Comparison of ENCODE assay signal across 8 mouse cellular contexts in genomic region chr12:59131578-59131946, GRCm38 (mm10). TPM values are rescaled to one million over a fixed set of nuclear protein-coding genes. Genes with fewer than 3 reads are reported as not detected.
DNase-seq lines count a peak whose midpoint lies in the region; ATAC-seq and TF ChIP-seq lines count a peak whose summit lies in the region.

No protein-coding gene starts in this region.

- peak; percentile 60 for ATAC-seq in cerebellum, adult (ENCODE audit: insufficient number of reproducible peaks, low FRiP score, low TSS enrichment)
- ATAC-seq in embryonic facial prominence, embryonic 13.5 days (ENCODE audit: insufficient number of reproducible peaks, insufficient read depth, low FRiP score, low TSS enrichment, low read depth): no peak; the same call in 1 of the 2 replicates
- ATAC-seq in intestine, postnatal 0 days: peak; percentile 8
- peak; percentile 66; the same call in 1 of the 2 replicates for ATAC-seq in neural tube, embryonic 12.5 days (ENCODE audit: low FRiP score, low read depth)

- no peak for DNase-seq in cerebellum, postnatal 4 days (ENCODE audit: low spot score in 2 of 2)
- peak; percentile 79 for DNase-seq in A20 (ENCODE audit: low read depth, low spot score)
- DNase-seq in right cerebral cortex, postnatal 14 days: no peak
- DNase-seq in frontal cortex, postnatal 10 days (ENCODE audit: low spot score in 2 of 2): no peak

- H3K27me3 ChIP-seq in embryonic facial prominence, embryonic 13.5 days: no peaks in the 10 kb centered on the region
- H3K27me3 ChIP-seq in intestine, postnatal 0 days (replicated peaks; ENCODE audit: control insufficient read depth, insufficient read depth, low read length): no peaks in the 10 kb centered on the region
- no peaks in the 10 kb centered on the region for H3K27me3 ChIP-seq in neural tube, embryonic 12.5 days (replicated peaks)

- peak overlapping the region; percentile 97 for H3K9ac ChIP-seq in embryonic facial prominence, embryonic 13.5 days
- H3K9ac ChIP-seq in intestine, postnatal 0 days (ENCODE audit: low read depth, low read length): peak overlapping the region; percentile 90
- H3K9ac ChIP-seq in neural tube, embryonic 12.5 days: peak overlapping the region; percentile 87

- peaks cover 19% of the 10 kb centered on the region for H3K4me1 ChIP-seq in embryonic facial prominence, embryonic 13.5 days
- no peaks in the 10 kb centered on the region; the same call in 1 of the 2 replicates for H3K4me1 ChIP-seq in intestine, postnatal 0 days (replicated peaks; ENCODE audit: control insufficient read depth, insufficient read depth, low read length)
- peaks cover 18% of the 10 kb centered on the region for H3K4me1 ChIP-seq in neural tube, embryonic 12.5 days

- H3K36me3 ChIP-seq in embryonic facial prominence, embryonic 13.5 days: peaks cover 8% of the 10 kb centered on the region; the same call in 1 of the 2 replicates
- H3K36me3 ChIP-seq in intestine, postnatal 0 days (ENCODE audit: control insufficient read depth, insufficient read depth): no peaks in the 10 kb centered on the region
- H3K36me3 ChIP-seq in neural tube, embryonic 12.5 days: no peaks in the 10 kb centered on the region

- under 1% methylated on average over 30 of the region's 30 CpGs for WGBS in embryonic facial prominence, embryonic 13.5 days
- WGBS in intestine, postnatal 0 days: under 1% methylated on average over 28 of the region's 30 CpGs
- under 1% methylated on average over 28 of the region's 30 CpGs for WGBS in neural tube, embryonic 12.5 days

- H3K27ac ChIP-seq in embryonic facial prominence, embryonic 13.5 days: peak overlapping the region; percentile 94
- H3K27ac ChIP-seq in intestine, postnatal 0 days (ENCODE audit: low read depth, low read length): peak overlapping the region; percentile 99
- H3K27ac ChIP-seq in neural tube, embryonic 12.5 days: peak overlapping the region; percentile 89

- H3K4me2 ChIP-seq in embryonic facial prominence, embryonic 13.5 days: peak overlapping the region; percentile 72
- H3K4me2 ChIP-seq in intestine, postnatal 0 days (replicated peaks; ENCODE audit: low read depth): peak overlapping the region; percentile 84
- peak overlapping the region; percentile 74 for H3K4me2 ChIP-seq in neural tube, embryonic 12.5 days (replicated peaks)

- peak overlapping the region; percentile 86 for H3K4me3 ChIP-seq in embryonic facial prominence, embryonic 13.5 days
- peak overlapping the region; percentile 85 for H3K4me3 ChIP-seq in intestine, postnatal 0 days (ENCODE audit: low read depth, low read length)
- peak overlapping the region; percentile 81 for H3K4me3 ChIP-seq in neural tube, embryonic 12.5 days

- TF ChIP-seq CTCF in intestine, postnatal 0 days (IDR thresholded peaks at IDR 0.05; ENCODE audit: low read depth): no peak

- no peaks in the 10 kb centered on the region for H3K9me3 ChIP-seq in embryonic facial prominence, embryonic 13.5 days
- H3K9me3 ChIP-seq in intestine, postnatal 0 days (ENCODE audit: control insufficient read depth): no peaks in the 10 kb centered on the region
- no peaks in the 10 kb centered on the region for H3K9me3 ChIP-seq in neural tube, embryonic 12.5 days

RNA-seq across cellular contexts. Expression of gene Mia2, which starts 36.0 kb away (rescaled TPM):
- polyA plus RNA-seq in embryonic facial prominence, embryonic 13.5 days (2015; fragmentation: Nextera tagmentation; extraction: Ambion mirVana): 62.6 and 64.5 TPM in 2 replicates
- polyA plus RNA-seq in intestine, postnatal 0 days (2015; fragmentation: Nextera tagmentation; extraction: Ambion mirVana): 131 and 137 TPM in 2 replicates
- polyA plus RNA-seq in neural tube, embryonic 12.5 days (2016; fragmentation: Nextera tagmentation; extraction: Ambion mirVana): 52.2 and 53.8 TPM in 2 replicates
